Mouse (Mus musculus) embryonic facial prominence, embryonic 12.5 days (tissue): ENCODE measurements at regions not wholly inside any gene's neighbourhood (a gene's known extent, or its start where the extent isn't known, plus 50 kb on each side); places are given as distances from the start of the nearest gene placed in this dataset.
"Not testable (repeated sequence)": the region's sequence is repeated elsewhere in the genome, so short reads cannot be mapped to it uniquely, and the experiment has no call there.

Source experiments
- ATAC-seq: fragments of 200-750 bp; cut with Nextera tagmentation; 2 replicates; pipeline ENCODE4 v1.8.0; 2017; ENCODE audit not compliant: insufficient number of reproducible peaks, insufficient read depth, low FRiP score, low TSS enrichment
- H3K27ac ChIP-seq: fragments of 300-500 bp; sonication (generic); 2 replicates; pipeline ENCODE4 v1.5.1; 2016; ENCODE audit warnings: mild to moderate bottlenecking
- H3K27me3 ChIP-seq: fragments of 300-500 bp; sonication (generic); 2 replicates; pipeline ENCODE4 v1.6.1; 2016; ENCODE audit warnings: mild to moderate bottlenecking, moderate library complexity
- H3K36me3 ChIP-seq: fragments of 300-500 bp; sonication (generic); 2 replicates; pipeline ENCODE4 v1.6.1; 2016; ENCODE audit warnings: mild to moderate bottlenecking
- H3K4me1 ChIP-seq: fragments of 300-500 bp; sonication (generic); 2 replicates; pipeline ENCODE4 v1.6.1; 2016
- H3K4me2 ChIP-seq: fragments of 300-500 bp; sonication (generic); replicated peaks from 2 replicates; pipeline ENCODE4 v1.6.1; 2016; ENCODE audit warnings: mild to moderate bottlenecking, moderate library complexity
- H3K4me3 ChIP-seq: fragments of 300-500 bp; sonication (generic); 2 replicates; pipeline ENCODE4 v1.5.1; 2016; ENCODE audit warnings: mild to moderate bottlenecking
- H3K9ac ChIP-seq: fragments of 300-500 bp; sonication (generic); 2 replicates; pipeline ENCODE4 v1.6.1; 2016; ENCODE audit warnings: mild to moderate bottlenecking, moderate library complexity
- H3K9me3 ChIP-seq: fragments of 300-500 bp; sonication (generic); 2 replicates; pipeline ENCODE4 v1.6.1; 2016; ENCODE audit warnings: mild to moderate bottlenecking, moderate library complexity
- WGBS: fragments of 180-500 bp; shearing (Covaris S2); methylation state at CpG from one replicate; pipeline ENCODE4 v1.1.7; 2016; 5-methylcytosine and 5-hydroxymethylcytosine counted together

- no peak overlapping the region for H3K4me2 ChIP-seq
- H3K27ac ChIP-seq: no peak overlapping the region
- H3K36me3 ChIP-seq: no peaks in the 10 kb centered on the region
- WGBS: 89% methylated on average over 10 of the region's 10 CpGs
- no peaks in the 10 kb centered on the region for H3K27me3 ChIP-seq
- H3K9ac ChIP-seq: no peak overlapping the region
- no peaks in the 10 kb centered on the region for H3K4me1 ChIP-seq
- no peak for ATAC-seq
- H3K4me3 ChIP-seq: no peak overlapping the region
- H3K9me3 ChIP-seq: no peaks in the 10 kb centered on the region
Measured at GRCm38 (mm10) chr3:133672742-133673447, 128.0 kb upstream of the Tet2 start.

- H3K9ac ChIP-seq: no peak overlapping the region
- H3K27me3 ChIP-seq: no peaks in the 10 kb centered on the region
- no peaks in the 10 kb centered on the region for H3K9me3 ChIP-seq
- 79% methylated on average over 1 of the region's 1 CpGs for WGBS
- no peak overlapping the region for H3K4me3 ChIP-seq
- H3K36me3 ChIP-seq: no peaks in the 10 kb centered on the region
- H3K27ac ChIP-seq: no peak overlapping the region
- ATAC-seq: no peak
- H3K4me2 ChIP-seq: no peak overlapping the region
- H3K4me1 ChIP-seq: no peaks in the 10 kb centered on the region
Measured at GRCm38 (mm10) chr3:133677892-133678291, 133.0 kb upstream of the Tet2 start.

GRCm38 (mm10) chr3:133679891-133680290, 135.0 kb upstream of the Tet2 start:
- Histone ChIP-seq H3K36me3 (no peaks in the 10 kb centered on the region), H3K4me1 (no peaks in the 10 kb centered on the region), H3K27ac (no peak overlapping the region), H3K4me3 (no peak overlapping the region), H3K4me2 (no peak overlapping the region), H3K27me3 (no peaks in the 10 kb centered on the region), H3K9me3 (no peaks in the 10 kb centered on the region), H3K9ac (no peak overlapping the region)
- no peak for ATAC-seq
- WGBS: 83% methylated on average over 1 of the region's 1 CpGs

GRCm38 (mm10) chr3:133680343-133680742, 135.4 kb upstream of the Tet2 start:
- no peaks in the 10 kb centered on the region for H3K9me3 ChIP-seq
- H3K9ac ChIP-seq: no peak overlapping the region
- no peak overlapping the region for H3K4me3 ChIP-seq
- no peaks in the 10 kb centered on the region for H3K4me1 ChIP-seq
- H3K27ac ChIP-seq: no peak overlapping the region
- ATAC-seq: no peak
- no peak overlapping the region for H3K4me2 ChIP-seq
- no peaks in the 10 kb centered on the region for H3K36me3 ChIP-seq
- no peaks in the 10 kb centered on the region for H3K27me3 ChIP-seq
- 78% methylated on average over 2 of the region's 2 CpGs for WGBS

GRCm38 (mm10) chr3:133680805-133681204, 135.9 kb upstream of the Tet2 start:
- whole genome bisulfite sequencing: 78% methylated on average over 3 of the region's 3 CpGs

GRCm38 (mm10) chr3:133684196-133684743, 139.3 kb upstream of the Tet2 start:
- 88% methylated on average over 5 of the region's 5 CpGs for WGBS
- Histone ChIP-seq H3K4me1 (no peaks in the 10 kb centered on the region), H3K9ac (no peak overlapping the region), H3K27me3 (no peaks in the 10 kb centered on the region), H3K9me3 (no peaks in the 10 kb centered on the region), H3K27ac (no peak overlapping the region), H3K4me3 (no peak overlapping the region), H3K36me3 (no peaks in the 10 kb centered on the region), H3K4me2 (no peak overlapping the region)
- ATAC-seq: no peak

More at GRCm38 (mm10) chr3:133680805-133681204, 135.9 kb upstream of the Tet2 start:
- Histone ChIP-seq H3K27ac (no peak overlapping the region), H3K9me3 (no peaks in the 10 kb centered on the region), H3K9ac (no peak overlapping the region), H3K27me3 (no peaks in the 10 kb centered on the region), H3K4me2 (no peak overlapping the region), H3K4me3 (no peak overlapping the region), H3K36me3 (no peaks in the 10 kb centered on the region), H3K4me1 (no peaks in the 10 kb centered on the region)
- no peak for ATAC-seq

- no peak overlapping the region for H3K4me2 ChIP-seq
- H3K9me3 ChIP-seq: no peaks in the 10 kb centered on the region
- H3K4me3 ChIP-seq: no peak overlapping the region
- no peaks in the 10 kb centered on the region for H3K4me1 ChIP-seq
- no peak overlapping the region for H3K9ac ChIP-seq
- no peak overlapping the region for H3K27ac ChIP-seq
- no peak for ATAC-seq
- 76% methylated on average over 3 of the region's 3 CpGs for WGBS
- H3K36me3 ChIP-seq: no peaks in the 10 kb centered on the region
- H3K27me3 ChIP-seq: no peaks in the 10 kb centered on the region
Measured at GRCm38 (mm10) chr3:133684747-133685146, 139.8 kb upstream of the Tet2 start.

GRCm38 (mm10) chr3:133685393-133685792, 140.5 kb upstream of the Tet2 start:
- Histone ChIP-seq H3K4me2 (no peak overlapping the region), H3K4me1 (no peaks in the 10 kb centered on the region), H3K9ac (no peak overlapping the region), H3K4me3 (no peak overlapping the region), H3K27ac (no peak overlapping the region), H3K36me3 (no peaks in the 10 kb centered on the region), H3K9me3 (no peaks in the 10 kb centered on the region), H3K27me3 (no peaks in the 10 kb centered on the region)
- no peak for ATAC-seq
- WGBS: 55% methylated on average over 3 of the region's 3 CpGs

GRCm38 (mm10) chr3:133694057-133694456, 149.1 kb upstream of the Tet2 start:
- Histone ChIP-seq H3K4me2 (no peak overlapping the region), H3K9me3 (no peaks in the 10 kb centered on the region), H3K4me1 (no peaks in the 10 kb centered on the region), H3K9ac (no peak overlapping the region), H3K36me3 (no peaks in the 10 kb centered on the region), H3K4me3 (no peak overlapping the region), H3K27me3 (no peaks in the 10 kb centered on the region), H3K27ac (no peak overlapping the region)
- 41% methylated on average over 4 of the region's 4 CpGs for WGBS
- no peak for ATAC-seq

- H3K4me1 ChIP-seq: no peaks in the 10 kb centered on the region
- H3K9ac ChIP-seq: no peak overlapping the region
- no peak for ATAC-seq
- no peak overlapping the region for H3K4me2 ChIP-seq
- no peaks in the 10 kb centered on the region for H3K9me3 ChIP-seq
- H3K27me3 ChIP-seq: no peaks in the 10 kb centered on the region
- no peak overlapping the region for H3K4me3 ChIP-seq
- no peaks in the 10 kb centered on the region for H3K36me3 ChIP-seq
- no peak overlapping the region for H3K27ac ChIP-seq
- 74% methylated on average over 3 of the region's 3 CpGs for WGBS
Measured at GRCm38 (mm10) chr3:133696122-133696521, 151.2 kb upstream of the Tet2 start.

- H3K4me3 ChIP-seq, H3K27me3 ChIP-seq, ATAC-seq, H3K36me3 ChIP-seq, H3K4me1 ChIP-seq, H3K27ac ChIP-seq, H3K9me3 ChIP-seq, H3K9ac ChIP-seq, H3K4me2 ChIP-seq: not testable (repeated sequence)
Measured at GRCm38 (mm10) chr3:133704849-133705248, 159.9 kb upstream of the Tet2 start.

GRCm38 (mm10) chr3:133711518-133711917, 166.6 kb upstream of the Tet2 start:
- Histone ChIP-seq H3K36me3 (no peaks in the 10 kb centered on the region), H3K4me3 (no peak overlapping the region), H3K27ac (no peak overlapping the region), H3K9me3 (no peaks in the 10 kb centered on the region), H3K27me3 (no peaks in the 10 kb centered on the region), H3K4me1 (no peaks in the 10 kb centered on the region), H3K4me2 (no peak overlapping the region), H3K9ac (no peak overlapping the region)
- WGBS: 68% methylated on average over 1 of the region's 1 CpGs
- ATAC-seq: no peak
